Mouse (Mus musculus): ENCODE measurements around the gene Nmu. TPM values are rescaled to one million over a fixed set of nuclear protein-coding genes. Genes with fewer than 3 reads are reported as not detected.

Gene Nmu
- polyA plus RNA-seq, 1 experiment from 2014 or later, result 2.3 TPM

GRCm38 (mm10) chr5:76327296-76327695 lies 36.3 kb downstream of the Nmu start:
- H3K9ac ChIP-seq (ENCODE audit: low read depth, low read length), result no peak overlapping the region
- no peaks in the 10 kb centered on the region for H3K27me3 ChIP-seq (replicated peaks; ENCODE audit: control insufficient read depth, insufficient read depth, low read length)
- H3K36me3 ChIP-seq (ENCODE audit: control insufficient read depth, insufficient read depth, low read length), result no peaks in the 10 kb centered on the region
- no peaks in the 10 kb centered on the region for H3K9me3 ChIP-seq (ENCODE audit: control insufficient read depth, low read length)
- no peak overlapping the region for H3K4me2 ChIP-seq (ENCODE audit: low read length)
- no peak for ATAC-seq
- H3K27ac ChIP-seq (ENCODE audit: low read depth, low read length), result no peak overlapping the region
- WGBS, result 46% methylated on average over 2 of the region's 2 CpGs
- H3K4me3 ChIP-seq (ENCODE audit: low read length), result no peak overlapping the region
- no peaks in the 10 kb centered on the region for H3K4me1 ChIP-seq (ENCODE audit: control insufficient read depth, insufficient read depth, low read depth, low read length)

- no peaks in the 10 kb centered on the region for H3K27me3 ChIP-seq (replicated peaks; ENCODE audit: control insufficient read depth, insufficient read depth, low read length)
- ATAC-seq, result no peak
- no peak overlapping the region for H3K27ac ChIP-seq (ENCODE audit: low read depth, low read length)
- 89% methylated on average over 4 of the region's 4 CpGs for WGBS
- H3K36me3 ChIP-seq (ENCODE audit: control insufficient read depth, insufficient read depth, low read length), result no peaks in the 10 kb centered on the region
- no peak overlapping the region for H3K4me2 ChIP-seq (ENCODE audit: low read length)
- H3K9ac ChIP-seq (ENCODE audit: low read depth, low read length), result no peak overlapping the region
- H3K4me1 ChIP-seq (ENCODE audit: control insufficient read depth, insufficient read depth, low read depth, low read length), result no peaks in the 10 kb centered on the region
- no peak overlapping the region for H3K4me3 ChIP-seq (ENCODE audit: low read length)
- no peaks in the 10 kb centered on the region for H3K9me3 ChIP-seq (ENCODE audit: control insufficient read depth, low read length)
These were observed 38.5 kb downstream of the Nmu start for GRCm38 (mm10) chr5:76325113-76325512.

GRCm38 (mm10) chr5:76321249-76322196 lies 42.1 kb downstream of the Nmu start:
- WGBS, result 23% methylated on average over 11 of the region's 11 CpGs
- no peaks in the 10 kb centered on the region for H3K27me3 ChIP-seq (replicated peaks; ENCODE audit: control insufficient read depth, insufficient read depth, low read length)

GRCm38 (mm10) chr5:76308206-76308605 lies 55.4 kb downstream of the Nmu start:
- H3K36me3 ChIP-seq (ENCODE audit: control insufficient read depth, insufficient read depth, low read length), result no peaks in the 10 kb centered on the region
- no peak for ATAC-seq
- H3K4me1 ChIP-seq (ENCODE audit: control insufficient read depth, insufficient read depth, low read depth, low read length), result peaks cover 5% of the 10 kb centered on the region
- H3K4me2 ChIP-seq (ENCODE audit: low read length), result no peak overlapping the region
- H3K4me3 ChIP-seq (ENCODE audit: low read length), result no peak overlapping the region
- no peak overlapping the region for H3K27ac ChIP-seq (ENCODE audit: low read depth, low read length)
- H3K27me3 ChIP-seq (replicated peaks; ENCODE audit: control insufficient read depth, insufficient read depth, low read length), result no peaks in the 10 kb centered on the region
- WGBS, result 75% methylated on average over 2 of the region's 2 CpGs
- no peaks in the 10 kb centered on the region for H3K9me3 ChIP-seq (ENCODE audit: control insufficient read depth, low read length)
- H3K9ac ChIP-seq (ENCODE audit: low read depth, low read length), result no peak overlapping the region

More at GRCm38 (mm10) chr5:76321249-76322196, 42.1 kb downstream of the Nmu start:
- no peak overlapping the region for H3K4me2 ChIP-seq (ENCODE audit: low read length)
- H3K36me3 ChIP-seq (ENCODE audit: control insufficient read depth, insufficient read depth, low read length), result no peaks in the 10 kb centered on the region
- no peaks in the 10 kb centered on the region for H3K9me3 ChIP-seq (ENCODE audit: control insufficient read depth, low read length)
- no peak overlapping the region for H3K4me3 ChIP-seq (ENCODE audit: low read length)
- ATAC-seq, result no peak
- no peak overlapping the region for H3K27ac ChIP-seq (ENCODE audit: low read depth, low read length)
- no peak overlapping the region for H3K9ac ChIP-seq (ENCODE audit: low read depth, low read length)
- H3K4me1 ChIP-seq (ENCODE audit: control insufficient read depth, insufficient read depth, low read depth, low read length), result no peaks in the 10 kb centered on the region

GRCm38 (mm10) chr5:76306261-76306660 lies 57.3 kb downstream of the Nmu start:
- no peaks in the 10 kb centered on the region for H3K27me3 ChIP-seq (replicated peaks; ENCODE audit: control insufficient read depth, insufficient read depth, low read length)
- no peaks in the 10 kb centered on the region for H3K36me3 ChIP-seq (ENCODE audit: control insufficient read depth, insufficient read depth, low read length)
- H3K9ac ChIP-seq (ENCODE audit: low read depth, low read length), result no peak overlapping the region
- H3K9me3 ChIP-seq (ENCODE audit: control insufficient read depth, low read length), result no peaks in the 10 kb centered on the region
- no peak for ATAC-seq
- no peak overlapping the region for H3K27ac ChIP-seq (ENCODE audit: low read depth, low read length)
- H3K4me2 ChIP-seq (ENCODE audit: low read length), result no peak overlapping the region; the same call in 1 of the 2 replicates
- H3K4me1 ChIP-seq (ENCODE audit: control insufficient read depth, insufficient read depth, low read depth, low read length), result peaks cover 16% of the 10 kb centered on the region
- WGBS, result 68% methylated on average over 3 of the region's 3 CpGs
- H3K4me3 ChIP-seq (ENCODE audit: low read length), result no peak overlapping the region

GRCm38 (mm10) chr5:76305616-76306015 lies 58.0 kb downstream of the Nmu start:
- H3K27me3 ChIP-seq (replicated peaks; ENCODE audit: control insufficient read depth, insufficient read depth, low read length), result no peaks in the 10 kb centered on the region
- H3K4me1 ChIP-seq (ENCODE audit: control insufficient read depth, insufficient read depth, low read depth, low read length), result peaks cover 22% of the 10 kb centered on the region
- no peaks in the 10 kb centered on the region for H3K9me3 ChIP-seq (ENCODE audit: control insufficient read depth, low read length)
- H3K36me3 ChIP-seq (ENCODE audit: control insufficient read depth, insufficient read depth, low read length), result no peaks in the 10 kb centered on the region
- peak overlapping the region; percentile 97 for H3K9ac ChIP-seq (ENCODE audit: low read depth, low read length)
- H3K27ac ChIP-seq (ENCODE audit: low read depth, low read length), result no peak overlapping the region
- WGBS, result 2% methylated on average over 8 of the region's 8 CpGs
- peak overlapping the region; percentile 93 for H3K4me2 ChIP-seq (ENCODE audit: low read length)
- no peak for ATAC-seq
- peak overlapping the region; percentile 71 for H3K4me3 ChIP-seq (ENCODE audit: low read length)

GRCm38 (mm10) chr5:76304452-76305341 lies 58.9 kb downstream of the Nmu start, which contains the start of gene Clock:
Gene Clock (minus strand): TSS chr5:76304792.
- peaks cover 22% of the 10 kb centered on the region for H3K4me1 ChIP-seq (ENCODE audit: control insufficient read depth, insufficient read depth, low read depth, low read length)
- no peaks in the 10 kb centered on the region for H3K9me3 ChIP-seq (ENCODE audit: control insufficient read depth, low read length)
- H3K4me3 ChIP-seq (ENCODE audit: low read length), result peak within 1 kb of the TSS; percentile 71
- H3K36me3 ChIP-seq (ENCODE audit: control insufficient read depth, insufficient read depth, low read length), result no peaks in the 10 kb centered on the region
- H3K4me2 ChIP-seq (ENCODE audit: low read length), result peak within 1 kb of the TSS; percentile 93
- no peaks in the 10 kb centered on the region for H3K27me3 ChIP-seq (replicated peaks; ENCODE audit: control insufficient read depth, insufficient read depth, low read length)
- under 1% methylated on average over 70 of the region's 104 CpGs for WGBS
- peak; percentile 93 for ATAC-seq
- H3K9ac ChIP-seq (ENCODE audit: low read depth, low read length), result peak within 1 kb of the TSS; percentile 97
- H3K27ac ChIP-seq (ENCODE audit: low read depth, low read length), result peak within 1 kb of the TSS; percentile 98

GRCm38 (mm10) chr5:76303745-76304451 lies 59.7 kb downstream of the Nmu start:
- Histone ChIP-seq H3K9ac (ENCODE audit: low read depth, low read length) (peak overlapping the region; percentile 97), H3K4me3 (ENCODE audit: low read length) (peak overlapping the region; percentile 71), H3K4me2 (ENCODE audit: low read length) (peak overlapping the region; percentile 93), H3K36me3 (ENCODE audit: control insufficient read depth, insufficient read depth, low read length) (no peaks in the 10 kb centered on the region), H3K4me1 (ENCODE audit: control insufficient read depth, insufficient read depth, low read depth, low read length) (peaks cover 22% of the 10 kb centered on the region), H3K27ac (ENCODE audit: low read depth, low read length) (peak overlapping the region; percentile 98), H3K27me3 (replicated peaks; ENCODE audit: control insufficient read depth, insufficient read depth, low read length) (no peaks in the 10 kb centered on the region), H3K9me3 (ENCODE audit: control insufficient read depth, low read length) (no peaks in the 10 kb centered on the region)
- peak; percentile 85 for ATAC-seq
- WGBS, result under 1% methylated on average over 65 of the region's 100 CpGs

Measured in hindbrain, embryonic 16.5 days (tissue).